Mouse (Mus musculus): Measurements from ENCODE around the gene Haghl. TPM values are rescaled to one million over a fixed set of nuclear protein-coding genes. Genes with fewer than 3 reads are reported as not detected.

The Haghl gene
- polyA plus RNA-seq, 1 experiment from 2014 or later: 57.7 TPM

GRCm38 (mm10) chr17:25823452-25823851, 38.0 kb upstream of the Haghl start, which contains the start of gene Wdr24:
Gene Wdr24 (plus strand): TSS chr17:25823627.
- H3K36me3 ChIP-seq (ENCODE audit: control insufficient read depth, insufficient read depth, low read length): no peaks in the 10 kb centered on the region
- H3K9ac ChIP-seq (ENCODE audit: low read length): peak within 1 kb of the TSS; percentile 79
- ATAC-seq (ENCODE audit: low read depth): peak; percentile 74
- H3K27me3 ChIP-seq (ENCODE audit: control insufficient read depth, insufficient read depth, low read depth, low read length): peaks cover 21% of the 10 kb centered on the region
- H3K4me3 ChIP-seq (ENCODE audit: low read length): peak within 1 kb of the TSS; percentile 62
- peaks cover 19% of the 10 kb centered on the region for H3K4me1 ChIP-seq (replicated peaks; ENCODE audit: control insufficient read depth, insufficient read depth, low read length)
- H3K27ac ChIP-seq (ENCODE audit: low read length): no peak within 1 kb of the TSS; the same call in 1 of the 2 replicates
- WGBS: under 1% methylated on average over 18 of the region's 18 CpGs
- no peaks in the 10 kb centered on the region for H3K9me3 ChIP-seq (ENCODE audit: control insufficient read depth, low read length)
- peak within 1 kb of the TSS; percentile 89 for H3K4me2 ChIP-seq (ENCODE audit: low read depth, low read length)

- ATAC-seq (ENCODE audit: low read depth): no peak
- H3K9me3 ChIP-seq (ENCODE audit: control insufficient read depth, low read length): no peaks in the 10 kb centered on the region
- H3K27me3 ChIP-seq (ENCODE audit: control insufficient read depth, insufficient read depth, low read depth, low read length): peaks cover 30% of the 10 kb centered on the region
- H3K27ac ChIP-seq (ENCODE audit: low read length): no peak overlapping the region
- peak overlapping the region; percentile 13 for H3K4me2 ChIP-seq (ENCODE audit: low read depth, low read length)
- H3K4me3 ChIP-seq (ENCODE audit: low read length): 0 out of 2 replicates have a peak overlapping the region, but pooled peaks have one; percentile 5
- no peak overlapping the region for H3K9ac ChIP-seq (ENCODE audit: low read length)
- no peaks in the 10 kb centered on the region for H3K36me3 ChIP-seq (ENCODE audit: control insufficient read depth, insufficient read depth, low read length)
- 7% methylated on average over 46 of the region's 46 CpGs for WGBS
- peaks cover 4% of the 10 kb centered on the region for H3K4me1 ChIP-seq (replicated peaks; ENCODE audit: control insufficient read depth, insufficient read depth, low read length)
Measured at GRCm38 (mm10) chr17:25818851-25819780, 33.6 kb upstream of the Haghl start.

DNA sequence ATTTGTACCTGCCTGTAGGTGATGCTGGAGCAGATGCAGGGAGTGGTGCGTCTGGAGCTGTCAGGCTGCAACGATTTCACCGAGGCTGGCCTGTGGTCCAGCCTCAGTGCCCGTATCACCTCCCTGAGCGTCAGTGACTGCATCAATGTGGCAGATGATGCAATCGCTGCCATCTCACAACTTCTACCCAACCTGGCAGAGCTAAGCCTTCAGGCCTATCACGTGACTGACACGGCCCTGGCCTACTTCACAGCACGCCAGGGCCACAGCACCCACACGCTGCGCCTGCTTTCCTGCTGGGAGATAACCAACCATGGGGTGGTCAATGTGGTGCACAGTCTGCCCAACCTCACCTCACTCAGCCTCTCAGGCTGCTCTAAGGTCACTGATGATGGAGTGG, 32.2 kb upstream of the Haghl start:
- no peak overlapping the region for H3K4me2 ChIP-seq (ENCODE audit: low read depth, low read length)
- no peak for ATAC-seq (ENCODE audit: low read depth)
- H3K27ac ChIP-seq (ENCODE audit: low read length): no peak overlapping the region
- no peaks in the 10 kb centered on the region for H3K36me3 ChIP-seq (ENCODE audit: control insufficient read depth, insufficient read depth, low read length)
- 73% methylated on average over 11 of the region's 11 CpGs for WGBS
- no peak overlapping the region for H3K4me3 ChIP-seq (ENCODE audit: low read length)
- H3K27me3 ChIP-seq (ENCODE audit: control insufficient read depth, insufficient read depth, low read depth, low read length): peaks cover 30% of the 10 kb centered on the region
- H3K9ac ChIP-seq (ENCODE audit: low read length): no peak overlapping the region
- H3K4me1 ChIP-seq (replicated peaks; ENCODE audit: control insufficient read depth, insufficient read depth, low read length): no peaks in the 10 kb centered on the region
- no peaks in the 10 kb centered on the region for H3K9me3 ChIP-seq (ENCODE audit: control insufficient read depth, low read length)

GRCm38 (mm10) chr17:25813471-25813870, 28.0 kb upstream of the Haghl start:
- Histone ChIP-seq H3K4me1 (replicated peaks; ENCODE audit: control insufficient read depth, insufficient read depth, low read length) (peaks cover 3% of the 10 kb centered on the region; the same call in 1 of the 2 replicates), H3K9me3 (ENCODE audit: control insufficient read depth, low read length) (no peaks in the 10 kb centered on the region), H3K4me3 (ENCODE audit: low read length) (no peak overlapping the region), H3K4me2 (ENCODE audit: low read depth, low read length) (no peak overlapping the region), H3K9ac (ENCODE audit: low read length) (no peak overlapping the region), H3K27ac (ENCODE audit: low read length) (no peak overlapping the region), H3K27me3 (ENCODE audit: control insufficient read depth, insufficient read depth, low read depth, low read length) (peaks cover 35% of the 10 kb centered on the region), H3K36me3 (ENCODE audit: control insufficient read depth, insufficient read depth, low read length) (no peaks in the 10 kb centered on the region)
- 2% methylated on average over 20 of the region's 20 CpGs for WGBS
- ATAC-seq (ENCODE audit: low read depth): peak; percentile 53

GRCm38 (mm10) chr17:25810890-25811289, 25.4 kb upstream of the Haghl start:
- no peaks in the 10 kb centered on the region for H3K36me3 ChIP-seq (ENCODE audit: control insufficient read depth, insufficient read depth, low read length)
- H3K4me2 ChIP-seq (ENCODE audit: low read depth, low read length): no peak overlapping the region
- WGBS: 63% methylated on average over 4 of the region's 4 CpGs
- no peak for ATAC-seq (ENCODE audit: low read depth)
- H3K9ac ChIP-seq (ENCODE audit: low read length): no peak overlapping the region
- H3K27ac ChIP-seq (ENCODE audit: low read length): no peak overlapping the region
- no peaks in the 10 kb centered on the region for H3K9me3 ChIP-seq (ENCODE audit: control insufficient read depth, low read length)
- no peak overlapping the region for H3K4me3 ChIP-seq (ENCODE audit: low read length)
- peaks cover 3% of the 10 kb centered on the region; the same call in 1 of the 2 replicates for H3K4me1 ChIP-seq (replicated peaks; ENCODE audit: control insufficient read depth, insufficient read depth, low read length)
- peaks cover 33% of the 10 kb centered on the region for H3K27me3 ChIP-seq (ENCODE audit: control insufficient read depth, insufficient read depth, low read depth, low read length)

DNA sequence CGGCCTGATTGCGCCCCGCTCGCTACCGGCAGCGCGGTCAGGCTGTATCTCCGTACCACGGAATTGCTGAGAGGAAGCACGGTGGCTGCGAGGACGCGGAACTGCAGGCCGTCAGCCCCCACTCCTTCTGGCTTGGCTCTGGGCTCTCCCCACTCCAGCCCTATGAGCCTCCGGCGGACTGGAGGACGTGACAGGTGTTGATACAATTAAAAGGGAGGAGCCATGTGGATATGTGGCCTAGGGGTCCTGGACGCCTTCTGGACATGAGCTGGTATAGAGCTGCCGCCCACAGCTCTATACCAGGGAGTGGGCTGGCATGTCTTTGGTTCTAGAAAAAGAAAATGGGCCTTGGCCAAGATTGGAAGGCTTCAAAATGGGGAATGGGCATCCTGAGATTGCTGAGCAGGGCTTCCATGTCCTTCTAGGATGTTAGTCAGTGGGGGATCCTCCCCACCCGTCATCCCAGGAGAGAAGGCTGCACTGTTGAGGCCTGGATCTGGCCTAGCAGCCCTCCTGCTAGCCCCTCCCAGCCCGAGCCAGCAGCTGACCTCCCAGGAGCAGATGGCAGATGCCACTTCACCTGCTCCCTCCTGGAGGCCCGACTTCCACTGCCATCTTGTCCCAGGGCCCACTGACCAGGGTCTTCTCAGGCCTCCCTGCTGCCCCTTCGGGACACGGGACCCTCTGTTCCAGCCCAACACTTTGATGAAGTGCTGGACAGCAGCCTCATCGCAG, 24.3 kb upstream of the Haghl start:
- Histone ChIP-seq H3K27ac (ENCODE audit: low read length) (no peak overlapping the region), H3K9ac (ENCODE audit: low read length) (peak overlapping the region; percentile 62), H3K9me3 (ENCODE audit: control insufficient read depth, low read length) (no peaks in the 10 kb centered on the region), H3K27me3 (ENCODE audit: control insufficient read depth, insufficient read depth, low read depth, low read length) (peaks cover 33% of the 10 kb centered on the region), H3K36me3 (ENCODE audit: control insufficient read depth, insufficient read depth, low read length) (no peaks in the 10 kb centered on the region), H3K4me2 (ENCODE audit: low read depth, low read length) (peak overlapping the region; percentile 96), H3K4me3 (ENCODE audit: low read length) (peak overlapping the region; percentile 68), H3K4me1 (replicated peaks; ENCODE audit: control insufficient read depth, insufficient read depth, low read length) (peaks cover 3% of the 10 kb centered on the region; the same call in 1 of the 2 replicates)
- ATAC-seq (ENCODE audit: low read depth): peak; percentile 5; the same call in 1 of the 2 replicates
- 5% methylated on average over 22 of the region's 25 CpGs for WGBS

GRCm38 (mm10) chr17:25808789-25809605, 23.5 kb upstream of the Haghl start, which contains the start of gene Fbxl16:
Gene Fbxl16 (plus strand): TSS chr17:25809085.
- H3K27ac ChIP-seq (ENCODE audit: low read length): no peak within 1 kb of the TSS
- no peaks in the 10 kb centered on the region for H3K36me3 ChIP-seq (ENCODE audit: control insufficient read depth, insufficient read depth, low read length)
- peak; percentile 81 for ATAC-seq (ENCODE audit: low read depth)
- under 1% methylated on average over 75 of the region's 100 CpGs for WGBS
- peak within 1 kb of the TSS; percentile 62 for H3K9ac ChIP-seq (ENCODE audit: low read length)
- peaks cover 3% of the 10 kb centered on the region; the same call in 1 of the 2 replicates for H3K4me1 ChIP-seq (replicated peaks; ENCODE audit: control insufficient read depth, insufficient read depth, low read length)
- peaks cover 33% of the 10 kb centered on the region for H3K27me3 ChIP-seq (ENCODE audit: control insufficient read depth, insufficient read depth, low read depth, low read length)
- H3K9me3 ChIP-seq (ENCODE audit: control insufficient read depth, low read length): no peaks in the 10 kb centered on the region
- peak within 1 kb of the TSS; percentile 68 for H3K4me3 ChIP-seq (ENCODE audit: low read length)
- peak within 1 kb of the TSS; percentile 96 for H3K4me2 ChIP-seq (ENCODE audit: low read depth, low read length)

GRCm38 (mm10) chr17:25808028-25808427, 22.6 kb upstream of the Haghl start:
- Histone ChIP-seq H3K4me2 (ENCODE audit: low read depth, low read length) (no peak overlapping the region), H3K4me3 (ENCODE audit: low read length) (no peak overlapping the region), H3K9me3 (ENCODE audit: control insufficient read depth, low read length) (no peaks in the 10 kb centered on the region), H3K27me3 (ENCODE audit: control insufficient read depth, insufficient read depth, low read depth, low read length) (peaks cover 33% of the 10 kb centered on the region), H3K27ac (ENCODE audit: low read length) (no peak overlapping the region), H3K36me3 (ENCODE audit: control insufficient read depth, insufficient read depth, low read length) (no peaks in the 10 kb centered on the region), H3K4me1 (replicated peaks; ENCODE audit: control insufficient read depth, insufficient read depth, low read length) (peaks cover 3% of the 10 kb centered on the region; the same call in 1 of the 2 replicates), H3K9ac (ENCODE audit: low read length) (no peak overlapping the region)
- no peak for ATAC-seq (ENCODE audit: low read depth)
- WGBS: 32% methylated on average over 5 of the region's 5 CpGs
